Mouse (Mus musculus) forebrain, embryonic 12.5 days (tissue): Measurements from ENCODE around the gene Celsr2. TPM values are rescaled to one million over a fixed set of nuclear protein-coding genes. Genes with fewer than 3 reads are reported as not detected.
A peak's percentile ranks its signal among the peaks of the same experiment; 100 is the strongest.

Experiments used
- ATAC-seq: fragments of 200-750 bp; cut with Nextera tagmentation; 2 replicates; pipeline ENCODE4 v1.8.0; 2017; ENCODE audit warnings: moderate TSS enrichment; ENCODE audit not compliant: low FRiP score
- H3K27ac ChIP-seq: fragments of 300-500 bp; sonication (generic); 2 replicates; pipeline ENCODE4 v1.5.1; 2016; ENCODE audit warnings: mild to moderate bottlenecking
- H3K27me3 ChIP-seq: fragments of 300-500 bp; sonication (generic); 2 replicates; pipeline ENCODE4 v1.6.1; 2016; ENCODE audit warnings: mild to moderate bottlenecking
- H3K36me3 ChIP-seq: fragments of 300-500 bp; sonication (generic); replicated peaks from 2 replicates; pipeline ENCODE4 v1.6.1; 2016; ENCODE audit warnings: mild to moderate bottlenecking
- H3K4me1 ChIP-seq: fragments of 300-500 bp; sonication (generic); 2 replicates; pipeline ENCODE4 v1.6.1; 2016
- H3K4me2 ChIP-seq: fragments of 300-500 bp; sonication (generic); 2 replicates; pipeline ENCODE4 v1.6.1; 2016; ENCODE audit warnings: mild to moderate bottlenecking, moderate library complexity
- H3K4me3 ChIP-seq: fragments of 300-500 bp; sonication (generic); replicated peaks from 2 replicates; pipeline ENCODE4 v1.5.1; 2016; ENCODE audit warnings: mild to moderate bottlenecking
- H3K9ac ChIP-seq: fragments of 300-500 bp; sonication (generic); 2 replicates; pipeline ENCODE4 v1.6.1; 2016; ENCODE audit warnings: mild to moderate bottlenecking
- H3K9me3 ChIP-seq: fragments of 300-500 bp; sonication (generic); 2 replicates; pipeline ENCODE4 v1.6.1; 2016
- WGBS: fragments of 180-500 bp; shearing (Covaris S2); methylation state at CpG from one replicate; pipeline ENCODE4 v1.1.7; 2016; 5-methylcytosine and 5-hydroxymethylcytosine counted together
- polyA plus RNA-seq: library from polyadenylated mRNA; unstranded; fragments of >200 nt; fragmentation: Nextera tagmentation; extraction: Ambion mirVana; gene quantifications from 2 replicates; pipeline ENCODE4 v1.2.1, GENCODE M21; 2016

The Celsr2 gene
- polyA plus RNA-seq, 1 experiment from 2014 or later: 60.4 TPM

DNA sequence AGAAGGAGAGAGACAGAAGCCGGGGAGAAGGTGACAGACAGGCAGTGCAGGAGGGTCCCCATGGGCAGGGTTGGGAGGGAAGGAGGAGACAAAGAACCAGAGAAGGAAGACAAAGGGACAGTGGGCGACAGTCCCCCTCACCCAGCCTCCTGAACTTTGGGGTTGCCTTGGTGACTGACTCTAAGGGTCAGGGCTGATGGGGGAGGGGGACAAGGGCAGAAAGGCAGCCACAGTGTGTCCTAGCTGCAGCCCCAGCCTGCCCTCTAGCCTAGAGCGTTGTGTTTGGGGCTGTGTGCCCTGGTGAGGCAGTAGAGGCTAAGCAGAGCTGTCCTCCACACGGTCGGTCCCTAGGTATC lies 5.0 kb downstream of the Celsr2 start:
- Histone ChIP-seq H3K27me3 (no peaks in the 10 kb centered on the region), H3K9me3 (peaks cover 24% of the 10 kb centered on the region), H3K4me2 (peak overlapping the region; percentile 78), H3K9ac (peak overlapping the region; percentile 78), H3K36me3 (peaks cover 69% of the 10 kb centered on the region), H3K4me1 (peaks cover 81% of the 10 kb centered on the region), H3K27ac (peak overlapping the region; percentile 97), H3K4me3 (peak overlapping the region; percentile 35)
- 5% methylated on average over 5 of the region's 5 CpGs for WGBS
- ATAC-seq: peak; percentile 27

DNA sequence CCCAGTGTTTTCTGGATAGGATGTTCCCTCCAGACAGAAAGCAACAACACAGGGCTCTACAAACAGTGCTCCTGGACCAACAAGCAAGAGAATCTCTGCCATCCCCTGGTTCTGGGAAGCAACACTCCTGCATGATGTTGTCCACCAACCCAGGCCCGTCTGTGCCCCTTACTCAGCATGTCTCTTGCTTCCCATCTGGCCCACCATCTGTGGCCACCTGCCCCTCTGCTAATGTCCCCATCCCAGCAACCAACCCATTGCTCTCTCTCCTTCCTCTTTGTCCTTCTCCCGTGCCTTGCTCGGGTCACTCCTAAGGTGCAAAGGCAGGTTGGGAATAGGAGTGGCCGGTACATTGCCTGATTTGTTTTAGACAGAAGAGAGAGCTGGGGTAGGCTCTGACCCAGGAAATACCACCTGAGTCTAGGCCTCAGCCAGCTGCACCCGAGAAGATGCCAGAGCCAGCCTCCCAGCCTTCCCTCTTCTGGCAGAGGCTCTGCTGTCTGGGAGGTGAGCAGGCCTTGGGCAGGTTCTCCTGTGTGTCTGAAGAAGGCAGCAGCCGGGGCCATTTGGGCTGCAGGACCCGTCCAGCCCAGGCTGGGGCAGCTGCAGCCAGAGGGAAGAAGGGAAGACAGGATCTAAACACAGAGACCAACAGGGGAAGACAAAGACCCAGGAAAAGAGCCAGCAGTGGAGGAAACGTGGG lies 5.5 kb downstream of the Celsr2 start:
- WGBS: 32% methylated on average over 8 of the region's 8 CpGs

GRCm38 (mm10) chr3:108408517-108409008 lies 6.8 kb downstream of the Celsr2 start:
- ATAC-seq: no peak
- H3K4me3 ChIP-seq: no peak overlapping the region
- WGBS: 92% methylated on average over 8 of the region's 8 CpGs
- H3K36me3 ChIP-seq: peaks cover 69% of the 10 kb centered on the region
- H3K27ac ChIP-seq: no peak overlapping the region
- no peaks in the 10 kb centered on the region for H3K27me3 ChIP-seq
- H3K4me2 ChIP-seq: no peak overlapping the region
- peaks cover 80% of the 10 kb centered on the region for H3K4me1 ChIP-seq
- H3K9me3 ChIP-seq: peaks cover 13% of the 10 kb centered on the region
- H3K9ac ChIP-seq: no peak overlapping the region

More for the DNA sequence above, 5.5 kb downstream of the Celsr2 start:
- ATAC-seq: peak; percentile 13
- H3K9ac ChIP-seq: peak overlapping the region; percentile 78
- peak overlapping the region; percentile 35 for H3K4me3 ChIP-seq
- H3K36me3 ChIP-seq: peaks cover 69% of the 10 kb centered on the region
- H3K4me2 ChIP-seq: peak overlapping the region; percentile 78
- peaks cover 24% of the 10 kb centered on the region for H3K9me3 ChIP-seq
- H3K27me3 ChIP-seq: no peaks in the 10 kb centered on the region
- H3K27ac ChIP-seq: peak overlapping the region; percentile 97
- peaks cover 81% of the 10 kb centered on the region for H3K4me1 ChIP-seq

GRCm38 (mm10) chr3:108406306-108406885 lies 9.0 kb downstream of the Celsr2 start:
- WGBS: 83% methylated on average over 24 of the region's 24 CpGs
- Histone ChIP-seq H3K4me2 (0 out of 2 replicates have a peak overlapping the region, but pooled peaks have one; percentile 36), H3K4me1 (peaks cover 73% of the 10 kb centered on the region), H3K36me3 (peaks cover 71% of the 10 kb centered on the region), H3K4me3 (no peak overlapping the region), H3K9ac (peak overlapping the region; percentile 46; the same call in 1 of the 2 replicates), H3K27me3 (no peaks in the 10 kb centered on the region), H3K9me3 (no peaks in the 10 kb centered on the region), H3K27ac (peak overlapping the region; percentile 89)
- no peak for ATAC-seq

GRCm38 (mm10) chr3:108405536-108406305 lies 9.6 kb downstream of the Celsr2 start:
- Histone ChIP-seq H3K4me2 (peak overlapping the region; percentile 36), H3K27me3 (no peaks in the 10 kb centered on the region), H3K4me1 (peaks cover 67% of the 10 kb centered on the region), H3K9ac (peak overlapping the region; percentile 46), H3K27ac (peak overlapping the region; percentile 89), H3K36me3 (peaks cover 78% of the 10 kb centered on the region), H3K4me3 (0 out of 2 replicates have a peak overlapping the region, but pooled peaks have one; percentile 7), H3K9me3 (no peaks in the 10 kb centered on the region)
- peak; percentile 27; the same call in 1 of the 2 replicates for ATAC-seq
- WGBS: 23% methylated on average over 14 of the region's 14 CpGs

DNA sequence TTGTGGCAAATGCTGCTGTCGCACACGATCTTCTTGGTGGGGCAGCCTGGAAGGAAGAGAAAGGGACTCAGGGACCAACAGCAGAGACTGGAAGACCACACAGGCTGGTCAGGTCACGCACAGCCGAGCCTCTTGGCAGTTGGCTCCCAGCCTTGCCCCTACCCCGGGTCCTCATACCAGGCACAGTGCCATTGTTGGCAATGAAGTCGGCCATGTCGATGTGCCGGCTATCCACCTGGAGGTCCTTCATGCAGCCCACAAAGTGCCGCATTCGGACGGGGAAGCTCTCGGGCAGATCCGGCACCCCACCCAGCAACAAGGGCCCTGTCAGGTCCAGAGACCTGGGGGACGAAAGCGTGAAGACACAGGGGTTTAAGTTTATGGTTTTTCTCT lies 12.8 kb downstream of the Celsr2 start:
- Histone ChIP-seq H3K27me3 (no peaks in the 10 kb centered on the region), H3K27ac (peak overlapping the region; percentile 15; the same call in 1 of the 2 replicates), H3K4me2 (no peak overlapping the region), H3K4me3 (no peak overlapping the region), H3K4me1 (peaks cover 38% of the 10 kb centered on the region), H3K9me3 (no peaks in the 10 kb centered on the region), H3K9ac (no peak overlapping the region), H3K36me3 (peaks cover 88% of the 10 kb centered on the region)
- no peak for ATAC-seq
- 89% methylated on average over 15 of the region's 15 CpGs for WGBS

- Histone ChIP-seq H3K27ac (peak overlapping the region; percentile 15; the same call in 1 of the 2 replicates), H3K4me1 (peaks cover 34% of the 10 kb centered on the region), H3K27me3 (no peaks in the 10 kb centered on the region), H3K9ac (no peak overlapping the region; the same call in 1 of the 2 replicates), H3K4me2 (no peak overlapping the region), H3K9me3 (no peaks in the 10 kb centered on the region), H3K4me3 (no peak overlapping the region), H3K36me3 (peaks cover 88% of the 10 kb centered on the region)
- WGBS: 36% methylated on average over 22 of the region's 22 CpGs
- ATAC-seq: peak; percentile 89
Observed at GRCm38 (mm10) chr3:108401692-108402527, 13.4 kb downstream of the Celsr2 start.

DNA sequence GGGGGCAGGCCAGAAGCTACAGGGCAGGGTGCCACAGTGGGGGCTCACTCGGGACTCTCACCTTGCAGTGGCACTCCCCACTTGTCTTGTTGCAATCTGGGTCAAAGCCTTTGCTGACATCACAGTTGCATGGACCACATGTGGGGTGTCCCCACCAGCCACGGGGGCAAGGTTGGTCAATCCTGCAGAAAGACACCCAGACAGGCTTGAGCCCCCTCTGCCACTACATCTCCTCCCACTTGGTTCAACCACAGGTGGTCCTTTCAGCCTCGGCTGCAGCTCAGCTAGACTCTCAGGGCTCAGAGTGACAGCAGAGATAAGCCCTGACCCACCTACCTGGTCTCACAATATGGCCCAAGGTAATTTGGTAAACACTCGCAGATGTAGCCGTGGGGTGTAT lies 14.9 kb downstream of the Celsr2 start:
- H3K4me1 ChIP-seq: peaks cover 20% of the 10 kb centered on the region
- no peaks in the 10 kb centered on the region for H3K27me3 ChIP-seq
- H3K4me2 ChIP-seq: no peak overlapping the region
- ATAC-seq: no peak
- H3K9me3 ChIP-seq: no peaks in the 10 kb centered on the region
- H3K36me3 ChIP-seq: peaks cover 91% of the 10 kb centered on the region
- H3K4me3 ChIP-seq: no peak overlapping the region
- H3K27ac ChIP-seq: no peak overlapping the region
- 89% methylated on average over 5 of the region's 5 CpGs for WGBS
- H3K9ac ChIP-seq: no peak overlapping the region

GRCm38 (mm10) chr3:108398281-108398680 lies 17.1 kb downstream of the Celsr2 start:
- Histone ChIP-seq H3K4me2 (no peak overlapping the region), H3K4me3 (no peak overlapping the region), H3K4me1 (peaks cover 13% of the 10 kb centered on the region), H3K27me3 (0 out of 2 replicates have a peak, but pooled peaks cover 2% of the 10 kb centered on the region), H3K36me3 (peaks cover 98% of the 10 kb centered on the region), H3K27ac (no peak overlapping the region), H3K9ac (no peak overlapping the region), H3K9me3 (no peaks in the 10 kb centered on the region)
- 92% methylated on average over 9 of the region's 9 CpGs for WGBS
- ATAC-seq: no peak

DNA sequence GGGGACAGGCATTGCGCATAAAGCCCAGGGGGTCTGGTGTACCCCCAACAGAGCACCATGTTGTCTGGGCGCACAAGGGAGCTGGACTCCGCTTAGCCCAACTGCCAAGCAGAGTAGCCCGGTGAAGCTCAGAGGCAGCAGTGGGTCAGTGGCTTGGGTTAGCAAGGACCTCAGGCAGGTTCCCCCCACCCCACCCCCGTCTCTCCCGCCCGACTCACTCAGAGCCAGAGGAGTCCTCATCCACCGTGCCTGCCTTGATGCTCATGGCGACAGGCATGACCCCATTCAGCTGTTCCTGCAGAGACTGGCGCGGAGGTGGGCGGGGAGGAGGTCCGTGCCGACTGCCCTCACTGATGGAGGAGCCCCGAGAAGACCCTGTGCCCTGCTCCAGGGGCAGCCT lies 22.6 kb downstream of the Celsr2 start:
- Histone ChIP-seq H3K4me1 (peaks cover 18% of the 10 kb centered on the region), H3K27me3 (0 out of 2 replicates have a peak, but pooled peaks cover 2% of the 10 kb centered on the region), H3K4me3 (no peak overlapping the region), H3K9me3 (no peaks in the 10 kb centered on the region), H3K4me2 (no peak overlapping the region), H3K9ac (peak overlapping the region; percentile 7; the same call in 1 of the 2 replicates), H3K36me3 (peaks cover 63% of the 10 kb centered on the region), H3K27ac (no peak overlapping the region)
- 53% methylated on average over 15 of the region's 15 CpGs for WGBS
- ATAC-seq: no peak

DNA sequence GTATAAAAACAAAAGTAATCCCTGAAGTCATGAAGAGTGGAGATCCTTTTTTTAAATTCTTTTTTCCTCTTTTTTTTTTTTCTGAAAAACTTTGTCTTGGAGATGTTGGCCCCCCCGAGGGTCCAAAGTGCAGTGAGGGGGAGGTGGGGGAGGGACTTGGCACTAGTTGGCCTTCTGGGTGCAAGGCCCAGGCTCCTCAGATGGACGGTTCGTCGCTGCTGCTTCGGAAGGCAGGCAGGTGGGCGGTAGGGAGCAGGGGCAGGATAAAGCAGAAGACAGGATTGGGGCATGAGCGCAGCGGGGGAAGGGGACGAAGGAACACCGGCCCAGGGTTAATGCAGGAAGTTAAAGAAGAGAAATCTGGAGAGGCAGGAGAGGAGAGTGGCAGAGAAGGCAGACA lies 23.1 kb downstream of the Celsr2 start:
- WGBS: 16% methylated on average over 10 of the region's 10 CpGs
- no peaks in the 10 kb centered on the region for H3K9me3 ChIP-seq
- no peak overlapping the region for H3K4me3 ChIP-seq
- H3K4me1 ChIP-seq: peaks cover 18% of the 10 kb centered on the region
- H3K4me2 ChIP-seq: no peak overlapping the region
- peak overlapping the region; percentile 7; the same call in 1 of the 2 replicates for H3K9ac ChIP-seq
- 0 out of 2 replicates have a peak overlapping the region, but pooled peaks have one; percentile 25 for H3K27ac ChIP-seq
- peaks cover 61% of the 10 kb centered on the region for H3K36me3 ChIP-seq
- no peak for ATAC-seq
- 0 out of 2 replicates have a peak, but pooled peaks cover 2% of the 10 kb centered on the region for H3K27me3 ChIP-seq
